Mouse (Mus musculus) left cerebral cortex, adult 2 months (tissue): ENCODE results near the gene Mad2l2. TPM values are rescaled to one million over a fixed set of nuclear protein-coding genes. Genes with fewer than 3 reads are reported as not detected.

Experiments
- DNase-seq, 2 experiments: peaks; one replicate each; pipeline ENCODE4 v3.0.0; 2021 to 2022; ENCODE audit warnings: low spot score in 2 of 2, mixed read lengths in 1 of 2; ENCODE audit errors: extremely low spot score in 1 of 2
- H3K27ac ChIP-seq: fragments of 200-600 bp; 2 replicates; pipeline ENCODE4 v1.8.1; 2022
- H3K4me3 ChIP-seq: fragments of 200-600 bp; 2 replicates; pipeline ENCODE4 v1.8.1; 2022
- CTCF ChIP-seq: fragments of 200-600 bp; IDR thresholded peaks from 2 replicates; pipeline ENCODE4 v1.8.1; 2022; ENCODE audit warnings: antibody characterized with exemption, mild to moderate bottlenecking, moderate library complexity
- intact Hi-C: fragments of 180-260 bp; cut with DNase I; formaldehyde crosslinking; loops from one replicate; pipeline ENCODE4 v1.15.1; 2025
- total RNA-seq, 2 experiments: library from RNA; stranded (reverse); gene quantifications; 2 replicates each; pipeline ENCODE4 v1.2.3; 2021

Mad2l2 gene
- total RNA-seq, 2 experiments from 2014 or later, result 14.2 to 16.1 TPM

GRCm38 (mm10) chr4:148151267-148152168, 21.3 kb downstream of the Mad2l2 start, which contains the start of gene Fbxo6:
Gene Fbxo6, minus strand, starts transcription at chr4:148152140.
- peak within 1 kb of the TSS; percentile 99 for H3K27ac ChIP-seq
- TF ChIP-seq CTCF, result peak; percentile 59
- intact Hi-C loops, result loop anchor here (1.0 kb wide), 1 partner anchor 11 kb away; no protein-coding TSS in a partner anchor
- DNase-seq, result peak; percentile 83 to 85
- H3K4me3 ChIP-seq, result peak within 1 kb of the TSS; percentile 82

- Histone ChIP-seq H3K27ac (peak overlapping the region; percentile 99), H3K4me3 (no peak overlapping the region)
- no peak for TF ChIP-seq CTCF
- intact Hi-C loops, result no loop called here
- no peak for DNase-seq
These were observed 22.4 kb downstream of the Mad2l2 start for GRCm38 (mm10) chr4:148152547-148152946.

- no peak for DNase-seq
- intact Hi-C loops, result no loop called here
These were observed 23.8 kb downstream of the Mad2l2 start for GRCm38 (mm10) chr4:148154006-148154405.

GRCm38 (mm10) chr4:148154982-148155381, 24.8 kb downstream of the Mad2l2 start:
- H3K27ac ChIP-seq, result no peak overlapping the region
- no peak for DNase-seq
- no peak overlapping the region for H3K4me3 ChIP-seq
- intact Hi-C loops, result no loop called here
- peak; percentile 75 for TF ChIP-seq CTCF

More at GRCm38 (mm10) chr4:148154006-148154405, 23.8 kb downstream of the Mad2l2 start:
- TF ChIP-seq CTCF, result no peak
- Histone ChIP-seq H3K4me3 (no peak overlapping the region), H3K27ac (no peak overlapping the region)

- intact Hi-C loops, result no loop called here
- TF ChIP-seq CTCF, result no peak
- H3K4me3 ChIP-seq, result peak overlapping the region; percentile 58
- peak in 1 of 2 experiments; percentile 55 for DNase-seq
- H3K27ac ChIP-seq, result peak overlapping the region; percentile 96
These were observed 28.5 kb downstream of the Mad2l2 start for GRCm38 (mm10) chr4:148158436-148159348.

GRCm38 (mm10) chr4:148159544-148160435, 29.6 kb downstream of the Mad2l2 start:
- intact Hi-C loops, result no loop called here
- Histone ChIP-seq H3K27ac (peak overlapping the region; percentile 96), H3K4me3 (peak overlapping the region; percentile 58)
- peak; percentile 97 to 99 for DNase-seq
- TF ChIP-seq CTCF, result peak; percentile 25

- intact Hi-C loops, result no loop called here
- Histone ChIP-seq H3K27ac (peak within 1 kb of the TSS; percentile 96), H3K4me3 (peak within 1 kb of the TSS; percentile 58)
- peak; percentile 66 to 70 for DNase-seq
- no peak for TF ChIP-seq CTCF
These were observed 30.5 kb downstream of the Mad2l2 start, which contains the start of the genes Fbxo44 and Fbxo2 for GRCm38 (mm10) chr4:148160436-148161390. Gene Fbxo44, minus strand, starts transcription at chr4:148160482. Gene Fbxo2, plus strand, starts transcription at chr4:148160621.

- peak; percentile 77 for TF ChIP-seq CTCF
- peak overlapping the region; percentile 39 for H3K4me3 ChIP-seq
- intact Hi-C loops, result no loop called here
- DNase-seq, result peak; percentile 77 to 84
- peak overlapping the region; percentile 40; the same call in 1 of the 2 replicates for H3K27ac ChIP-seq
These were observed 33.8 kb downstream of the Mad2l2 start for GRCm38 (mm10) chr4:148164002-148164439.

- no peak for TF ChIP-seq CTCF
- intact Hi-C loops, result no loop called here
- DNase-seq, result no peak
- Histone ChIP-seq H3K27ac (peak overlapping the region; percentile 40; the same call in 1 of the 2 replicates), H3K4me3 (peak overlapping the region; percentile 39)
These were observed 34.3 kb downstream of the Mad2l2 start for GRCm38 (mm10) chr4:148164461-148164860.
